Mouse (Mus musculus) hindbrain, embryonic 13.5 days (tissue): ENCODE results near the gene Scn10a. TPM values are rescaled to one million over a fixed set of nuclear protein-coding genes. Genes with fewer than 3 reads are reported as not detected.

ENCODE experiments used
- ATAC-seq: fragments of 200-750 bp; cut with Nextera tagmentation; 2 replicates; pipeline ENCODE4 v1.8.0; 2017; ENCODE audit warnings: moderate TSS enrichment; ENCODE audit not compliant: low FRiP score
- H3K27ac ChIP-seq: fragments of 300-500 bp; sonication (generic); 2 replicates; pipeline ENCODE4 v1.5.1; 2015; ENCODE audit warnings: inconsistent platforms, mild to moderate bottlenecking, moderate library complexity
- H3K27me3 ChIP-seq: fragments of 300-500 bp; sonication (generic); 2 replicates; pipeline ENCODE4 v1.6.1; 2015; ENCODE audit warnings: mild to moderate bottlenecking, inconsistent platforms
- H3K36me3 ChIP-seq: fragments of 300-500 bp; sonication (generic); 2 replicates; pipeline ENCODE4 v1.6.1; 2015; ENCODE audit warnings: mild to moderate bottlenecking, inconsistent platforms
- H3K4me1 ChIP-seq: fragments of 300-500 bp; sonication (generic); replicated peaks from 2 replicates; pipeline ENCODE4 v1.6.1; 2015; ENCODE audit warnings: inconsistent platforms
- H3K4me2 ChIP-seq: fragments of 300-500 bp; sonication (generic); 2 replicates; pipeline ENCODE4 v1.6.1; 2015; ENCODE audit warnings: inconsistent platforms, mild to moderate bottlenecking, moderate library complexity
- H3K4me3 ChIP-seq: fragments of 300-500 bp; sonication (generic); 2 replicates; pipeline ENCODE4 v1.5.1; 2015; ENCODE audit warnings: mild to moderate bottlenecking, inconsistent platforms
- H3K9ac ChIP-seq: fragments of 300-500 bp; sonication (generic); 2 replicates; pipeline ENCODE4 v1.6.1; 2015; ENCODE audit warnings: mild to moderate bottlenecking, inconsistent platforms
- H3K9me3 ChIP-seq: fragments of 300-500 bp; sonication (generic); 2 replicates; pipeline ENCODE4 v1.6.1; 2016; ENCODE audit warnings: inconsistent platforms
- WGBS: fragments of 180-500 bp; shearing (Covaris S2); methylation state at CpG from one replicate; pipeline ENCODE4 v1.1.7; 2015; 5-methylcytosine and 5-hydroxymethylcytosine counted together
- polyA plus RNA-seq: library from polyadenylated mRNA; unstranded; fragments of >200 nt; fragmentation: Nextera tagmentation; extraction: Ambion mirVana; gene quantifications from 2 replicates; pipeline ENCODE4 v1.2.1, GENCODE M21; 2015

The Scn10a gene
- polyA plus RNA-seq, 1 experiment from 2014 or later = 2.2 TPM

DNA sequence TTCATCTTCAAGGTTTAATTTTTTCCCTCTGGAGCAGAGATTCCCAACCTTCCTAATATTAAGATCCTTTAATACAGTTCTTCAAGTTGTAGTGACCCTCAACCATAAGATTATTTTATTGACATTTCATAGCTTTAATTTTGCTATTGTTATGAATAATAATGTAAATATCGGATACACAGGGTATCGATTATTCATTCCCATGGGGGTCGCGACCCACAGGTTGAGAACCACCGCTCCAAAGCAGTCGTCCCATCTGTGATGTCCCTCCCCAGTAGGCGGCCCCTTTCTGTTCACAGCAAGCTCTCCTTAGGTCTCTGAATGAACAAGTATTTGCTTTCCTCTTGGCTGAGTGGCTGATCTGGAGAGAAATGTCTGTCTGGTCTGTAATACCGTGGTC is 129.5 kb downstream of the Scn10a start:
- Histone ChIP-seq H3K27me3 (peaks cover 40% of the 10 kb centered on the region), H3K4me2 (no peak overlapping the region), H3K27ac (no peak overlapping the region), H3K9me3 (no peaks in the 10 kb centered on the region), H3K4me3 (no peak overlapping the region), H3K9ac (no peak overlapping the region), H3K4me1 (peaks cover 3% of the 10 kb centered on the region), H3K36me3 (no peaks in the 10 kb centered on the region)
- no peak for ATAC-seq
- 88% methylated on average over 8 of the region's 8 CpGs for WGBS

DNA sequence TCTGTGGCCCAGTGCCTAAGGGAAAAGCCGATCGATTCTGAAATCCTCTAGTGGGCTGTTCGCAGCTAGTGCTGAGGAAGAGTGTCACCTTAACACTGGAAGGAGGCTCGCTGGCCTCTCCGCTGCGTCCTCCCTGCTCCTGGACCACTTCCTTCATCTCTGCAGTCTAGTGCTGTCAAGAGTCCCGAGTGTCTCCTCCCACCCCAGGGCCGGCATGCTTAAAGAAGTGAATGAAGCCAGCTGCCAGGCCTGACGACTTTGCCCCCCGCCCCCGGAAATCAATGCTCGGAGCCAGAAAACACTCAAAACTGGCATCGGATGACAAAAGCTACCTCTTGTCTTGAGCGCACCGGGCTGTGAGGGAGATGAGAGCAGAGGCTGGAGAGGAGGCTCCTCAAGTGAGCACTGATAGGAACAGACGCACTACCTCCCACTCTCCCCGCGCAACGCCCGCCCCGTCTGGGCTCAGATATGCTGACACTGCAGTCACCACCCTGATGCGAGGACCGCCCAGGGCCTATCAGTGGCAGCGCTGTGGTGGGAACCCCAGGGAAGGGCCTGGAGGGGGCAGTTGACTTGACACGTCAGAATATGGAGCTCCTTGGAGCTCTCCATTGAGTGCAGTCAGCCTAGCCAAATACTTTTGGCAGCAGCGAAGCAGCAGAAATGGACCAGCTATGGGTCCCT is 130.2 kb downstream of the Scn10a start:
- 0 out of 2 replicates have a peak overlapping the region, but pooled peaks have one; percentile 10 for H3K4me2 ChIP-seq
- 45% methylated on average over 26 of the region's 26 CpGs for WGBS

DNA sequence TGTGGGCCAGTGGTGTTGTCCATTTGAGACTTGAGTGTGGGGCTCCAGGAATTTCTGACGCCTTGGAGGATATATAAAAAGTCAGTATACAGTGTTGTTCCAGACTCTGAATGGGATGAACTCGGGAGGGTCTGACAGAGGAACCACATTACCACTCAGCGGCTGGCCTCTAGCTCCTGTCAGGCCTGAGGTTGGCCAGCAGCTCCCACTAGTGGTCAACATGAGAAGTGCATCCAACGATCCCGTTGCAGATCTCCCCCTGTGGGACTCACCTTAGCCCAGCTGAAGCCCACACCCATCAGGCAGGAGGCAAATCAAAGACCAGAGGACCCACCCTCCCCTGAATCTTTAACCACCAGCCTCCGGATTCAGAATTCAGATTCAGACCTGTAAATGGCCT is 138.5 kb downstream of the Scn10a start:
- Histone ChIP-seq H3K4me3 (no peak overlapping the region), H3K9ac (no peak overlapping the region), H3K4me2 (no peak overlapping the region), H3K9me3 (no peaks in the 10 kb centered on the region), H3K27ac (no peak overlapping the region), H3K27me3 (peaks cover 95% of the 10 kb centered on the region), H3K36me3 (no peaks in the 10 kb centered on the region), H3K4me1 (peaks cover 16% of the 10 kb centered on the region)
- WGBS = under 1% methylated on average over 6 of the region's 6 CpGs
- peak; percentile 52; the same call in 1 of the 2 replicates for ATAC-seq

More for the DNA sequence above, 130.2 kb downstream of the Scn10a start:
- no peak overlapping the region for H3K4me3 ChIP-seq
- H3K9ac ChIP-seq = no peak overlapping the region
- no peak for ATAC-seq
- H3K4me1 ChIP-seq = peaks cover 3% of the 10 kb centered on the region
- no peaks in the 10 kb centered on the region for H3K9me3 ChIP-seq
- peaks cover 46% of the 10 kb centered on the region for H3K27me3 ChIP-seq
- H3K27ac ChIP-seq = no peak overlapping the region
- H3K36me3 ChIP-seq = no peaks in the 10 kb centered on the region

DNA sequence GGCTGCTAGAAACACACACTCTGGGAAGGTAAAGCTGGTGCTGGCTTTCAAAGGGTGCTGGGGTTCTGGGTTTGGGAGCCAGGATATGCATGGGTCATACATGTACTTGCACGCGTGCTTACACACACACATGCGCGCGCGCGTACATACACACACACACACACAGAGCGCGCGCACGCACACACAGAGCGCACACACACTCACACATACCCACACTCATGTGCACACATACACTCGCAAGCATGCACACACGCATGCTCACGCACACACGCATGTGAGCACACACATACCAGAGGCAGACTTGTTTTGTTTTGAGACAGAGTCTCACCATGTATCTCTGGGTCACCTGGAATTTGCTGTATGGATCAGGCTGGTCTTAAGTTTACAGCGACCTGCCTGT is 138.9 kb downstream of the Scn10a start:
- no peak for ATAC-seq
- Histone ChIP-seq H3K36me3 (no peaks in the 10 kb centered on the region), H3K9ac (no peak overlapping the region), H3K27me3 (peaks cover 95% of the 10 kb centered on the region), H3K27ac (no peak overlapping the region), H3K4me1 (peaks cover 16% of the 10 kb centered on the region), H3K9me3 (no peaks in the 10 kb centered on the region), H3K4me3 (no peak overlapping the region), H3K4me2 (no peak overlapping the region)
- 87% methylated on average over 17 of the region's 17 CpGs for WGBS

DNA sequence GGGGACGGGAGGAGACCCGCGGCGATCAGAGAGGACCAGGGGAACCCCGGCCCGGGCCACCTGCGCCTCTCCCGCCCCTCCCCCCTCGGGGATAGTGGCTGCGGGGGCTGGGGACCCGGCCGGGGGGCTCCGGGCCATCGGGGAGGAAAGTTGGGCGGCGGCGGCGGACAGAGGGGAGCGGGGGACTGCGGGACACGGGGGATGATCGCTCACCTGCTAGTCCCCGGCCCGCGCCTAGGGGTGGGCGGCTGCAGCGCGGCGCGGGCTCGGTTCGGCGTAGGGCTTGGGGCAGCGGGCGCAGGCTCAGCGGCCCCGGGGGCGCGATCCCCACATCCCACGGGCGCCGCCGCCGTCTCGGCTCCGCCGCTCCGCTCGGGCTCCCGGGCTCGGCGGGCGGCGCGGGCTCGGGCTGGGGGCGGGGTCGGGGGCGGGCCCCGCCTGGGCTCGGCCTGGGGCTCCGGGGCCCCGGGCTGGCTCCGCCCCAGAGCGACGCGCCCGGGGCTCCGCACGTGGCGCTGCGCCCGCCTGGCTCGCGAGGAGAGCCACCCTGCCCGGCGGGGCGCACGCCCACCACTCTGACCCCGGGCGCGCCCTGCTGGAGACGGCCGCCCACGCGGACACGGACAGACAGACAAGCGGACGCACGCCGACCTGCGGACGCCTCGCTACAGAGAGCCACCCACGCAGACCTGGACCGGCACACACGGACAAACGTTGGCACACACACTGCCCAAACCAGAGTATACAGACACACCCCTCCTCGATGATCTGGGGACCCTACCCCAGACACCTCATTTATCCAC is 140.3 kb downstream of the Scn10a start, which contains the start of gene Scn5a:
Gene Scn5a (minus strand): TSS at position 381 of the 803 bp plus-strand sequence.
- Histone ChIP-seq H3K4me1 (peaks cover 16% of the 10 kb centered on the region), H3K4me2 (peak within 1 kb of the TSS; percentile 88), H3K9me3 (no peaks in the 10 kb centered on the region), H3K36me3 (no peaks in the 10 kb centered on the region), H3K27ac (no peak within 1 kb of the TSS), H3K27me3 (peaks cover 96% of the 10 kb centered on the region), H3K4me3 (peak within 1 kb of the TSS; percentile 51), H3K9ac (peak within 1 kb of the TSS; percentile 71)
- ATAC-seq = peak; percentile 12; the same call in 1 of the 2 replicates
- 2% methylated on average over 31 of the region's 99 CpGs for WGBS

DNA sequence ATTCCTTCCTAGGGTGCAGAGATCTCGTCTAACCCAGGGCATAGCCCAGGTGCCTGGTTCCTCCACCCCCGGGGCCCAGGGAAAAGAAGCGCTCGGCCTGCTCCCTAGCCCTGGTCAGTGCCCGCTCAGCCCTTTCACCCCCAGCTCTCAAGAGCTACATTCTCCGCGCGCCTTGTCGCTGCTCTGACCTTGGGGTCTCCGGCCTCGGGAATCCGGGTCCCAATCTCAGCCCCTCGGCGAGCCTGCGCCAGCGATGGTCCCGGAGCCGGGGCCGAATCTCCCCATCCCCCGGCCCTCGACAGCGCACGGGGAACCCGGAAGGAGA is 140.8 kb downstream of the Scn10a start:
- H3K4me3 ChIP-seq = peak overlapping the region; percentile 51
- H3K36me3 ChIP-seq = no peaks in the 10 kb centered on the region
- peak overlapping the region; percentile 71 for H3K9ac ChIP-seq
- H3K9me3 ChIP-seq = no peaks in the 10 kb centered on the region
- no peak for ATAC-seq
- peak overlapping the region; percentile 88 for H3K4me2 ChIP-seq
- H3K27ac ChIP-seq = no peak overlapping the region
- peaks cover 16% of the 10 kb centered on the region for H3K4me1 ChIP-seq
- H3K27me3 ChIP-seq = peaks cover 98% of the 10 kb centered on the region
- WGBS = under 1% methylated on average over 24 of the region's 24 CpGs

DNA sequence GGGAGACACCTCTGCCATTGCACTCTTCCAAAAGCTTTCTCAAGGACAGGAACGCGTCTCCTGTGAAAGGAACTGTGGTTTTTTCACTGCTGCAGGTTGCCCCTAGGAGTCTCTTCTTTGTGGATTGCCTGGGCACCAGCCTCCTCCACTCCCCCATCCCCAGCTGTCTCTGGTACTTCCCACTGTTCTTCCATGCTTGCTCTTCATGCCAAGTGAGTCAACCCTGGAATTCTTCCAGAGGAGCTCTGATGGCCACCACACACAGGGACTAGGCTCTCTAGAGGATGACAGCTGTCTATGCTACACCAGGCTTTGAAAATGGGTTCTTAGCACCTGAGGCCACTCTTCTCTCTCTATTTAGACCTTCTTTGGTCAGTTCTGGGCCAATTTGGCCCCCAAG is 142.1 kb downstream of the Scn10a start:
- H3K4me2 ChIP-seq = no peak overlapping the region
- H3K4me1 ChIP-seq = peaks cover 24% of the 10 kb centered on the region
- H3K9me3 ChIP-seq = no peaks in the 10 kb centered on the region
- H3K27me3 ChIP-seq = peaks cover 99% of the 10 kb centered on the region
- ATAC-seq = no peak
- no peaks in the 10 kb centered on the region for H3K36me3 ChIP-seq
- no peak overlapping the region for H3K9ac ChIP-seq
- no peak overlapping the region for H3K27ac ChIP-seq
- H3K4me3 ChIP-seq = no peak overlapping the region
- 89% methylated on average over 2 of the region's 2 CpGs for WGBS

DNA sequence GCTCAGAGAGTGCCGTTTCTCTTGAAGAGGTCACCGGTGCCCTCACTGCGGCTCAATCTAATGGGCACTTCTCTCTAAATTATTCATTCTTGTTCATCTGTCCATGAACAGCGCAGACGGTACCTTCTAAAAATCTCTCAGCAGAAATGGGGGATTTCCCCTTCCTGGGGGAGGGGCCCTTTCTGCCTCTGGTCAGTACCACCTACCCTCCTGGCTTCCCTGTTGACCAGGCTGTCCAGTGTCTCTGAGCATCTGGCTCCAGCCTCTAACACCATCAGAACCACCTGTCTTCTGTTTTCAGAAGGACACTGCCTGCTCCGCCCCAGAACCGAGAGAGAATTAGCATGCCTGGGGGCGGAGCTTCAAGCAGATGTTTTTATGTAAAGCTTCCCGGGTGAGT is 143.4 kb downstream of the Scn10a start:
- Histone ChIP-seq H3K36me3 (no peaks in the 10 kb centered on the region), H3K9me3 (no peaks in the 10 kb centered on the region), H3K9ac (no peak overlapping the region), H3K4me2 (no peak overlapping the region), H3K27ac (no peak overlapping the region), H3K27me3 (peaks cover 99% of the 10 kb centered on the region), H3K4me3 (no peak overlapping the region), H3K4me1 (peaks cover 37% of the 10 kb centered on the region)
- no peak for ATAC-seq
- WGBS = 47% methylated on average over 9 of the region's 9 CpGs

DNA sequence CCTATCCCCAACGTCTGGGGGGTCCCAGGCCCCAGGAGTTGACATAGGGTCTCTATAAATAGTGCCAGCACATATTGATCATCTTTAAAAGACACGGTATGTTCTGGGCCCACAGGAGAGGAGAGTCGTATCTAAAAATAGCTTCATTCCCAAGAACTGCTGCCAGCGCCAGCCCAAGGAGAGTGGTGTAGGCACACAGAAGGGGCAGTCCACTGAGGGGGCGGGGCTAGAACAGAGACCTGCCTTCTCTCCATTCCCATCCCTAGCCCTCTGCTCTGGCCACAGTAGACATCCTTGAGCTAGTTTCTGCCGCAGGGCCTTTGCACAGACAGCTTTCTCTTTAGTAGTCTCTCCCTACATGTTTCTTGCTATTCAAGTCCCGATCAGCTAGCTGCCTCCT is 144.8 kb downstream of the Scn10a start:
- peaks cover 37% of the 10 kb centered on the region for H3K4me1 ChIP-seq
- WGBS = 80% methylated on average over 7 of the region's 7 CpGs
- H3K27me3 ChIP-seq = peaks cover 100% of the 10 kb centered on the region
- H3K9ac ChIP-seq = no peak overlapping the region
- ATAC-seq = no peak
- no peaks in the 10 kb centered on the region for H3K9me3 ChIP-seq
- H3K27ac ChIP-seq = no peak overlapping the region
- H3K36me3 ChIP-seq = no peaks in the 10 kb centered on the region
- H3K4me2 ChIP-seq = no peak overlapping the region
- no peak overlapping the region for H3K4me3 ChIP-seq

DNA sequence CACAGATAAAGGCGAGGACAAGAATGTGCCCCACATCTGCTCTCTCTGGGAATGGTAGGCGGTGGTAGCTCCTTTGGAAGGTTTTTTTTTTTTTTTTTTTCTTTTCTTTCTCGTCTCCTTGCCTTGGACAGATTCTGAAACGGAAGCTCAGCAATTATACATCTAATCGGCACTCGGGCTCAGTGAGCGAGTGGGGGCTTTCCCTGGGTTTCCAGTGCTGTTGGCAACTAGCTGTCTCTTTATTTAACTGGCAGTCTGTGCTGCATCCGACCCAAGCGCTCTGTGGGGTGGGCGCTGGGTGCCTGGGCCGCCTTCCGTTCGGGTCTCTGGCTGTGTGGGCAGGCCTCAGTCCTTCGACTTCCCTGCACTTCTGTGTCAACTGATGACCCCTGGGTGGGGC is 146.1 kb downstream of the Scn10a start:
- H3K4me3 ChIP-seq = no peak overlapping the region
- no peaks in the 10 kb centered on the region for H3K36me3 ChIP-seq
- H3K4me1 ChIP-seq = peaks cover 23% of the 10 kb centered on the region
- 47% methylated on average over 14 of the region's 14 CpGs for WGBS
- no peak for ATAC-seq
- no peak overlapping the region for H3K9ac ChIP-seq
- no peaks in the 10 kb centered on the region for H3K9me3 ChIP-seq
- peaks cover 100% of the 10 kb centered on the region for H3K27me3 ChIP-seq
- no peak overlapping the region for H3K27ac ChIP-seq
- no peak overlapping the region for H3K4me2 ChIP-seq

DNA sequence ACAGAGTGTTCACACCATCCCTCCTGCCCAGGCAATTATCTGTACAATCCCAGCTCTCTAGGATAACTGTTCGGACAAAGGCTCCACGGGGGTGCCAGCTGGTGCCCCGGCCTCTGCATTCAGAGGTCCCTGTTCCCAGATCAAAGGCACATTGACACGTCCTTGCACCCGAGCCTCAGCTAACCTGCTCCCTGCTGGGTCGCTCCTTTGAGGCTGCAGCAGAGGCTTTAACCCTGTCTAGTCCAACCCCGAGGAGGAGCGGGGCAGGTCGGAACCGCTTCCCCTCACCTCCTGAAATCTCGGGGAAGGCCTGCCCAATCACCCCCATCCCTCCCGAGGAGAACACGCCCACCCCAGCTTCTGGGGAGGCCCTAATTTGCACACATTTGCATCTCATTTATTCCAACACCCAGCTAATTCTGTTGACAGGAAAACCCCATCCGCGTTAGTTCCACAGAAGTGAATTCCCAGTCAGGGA is 147.7 kb downstream of the Scn10a start:
- Histone ChIP-seq H3K27ac (no peak overlapping the region), H3K4me2 (peak overlapping the region; percentile 48), H3K9ac (peak overlapping the region; percentile 56), H3K4me3 (peak overlapping the region; percentile 25), H3K9me3 (no peaks in the 10 kb centered on the region), H3K27me3 (peaks cover 100% of the 10 kb centered on the region), H3K4me1 (peaks cover 22% of the 10 kb centered on the region), H3K36me3 (no peaks in the 10 kb centered on the region)
- WGBS = 0% methylated on average over 15 of the region's 15 CpGs
- ATAC-seq = peak; percentile 59; the same call in 1 of the 2 replicates

DNA sequence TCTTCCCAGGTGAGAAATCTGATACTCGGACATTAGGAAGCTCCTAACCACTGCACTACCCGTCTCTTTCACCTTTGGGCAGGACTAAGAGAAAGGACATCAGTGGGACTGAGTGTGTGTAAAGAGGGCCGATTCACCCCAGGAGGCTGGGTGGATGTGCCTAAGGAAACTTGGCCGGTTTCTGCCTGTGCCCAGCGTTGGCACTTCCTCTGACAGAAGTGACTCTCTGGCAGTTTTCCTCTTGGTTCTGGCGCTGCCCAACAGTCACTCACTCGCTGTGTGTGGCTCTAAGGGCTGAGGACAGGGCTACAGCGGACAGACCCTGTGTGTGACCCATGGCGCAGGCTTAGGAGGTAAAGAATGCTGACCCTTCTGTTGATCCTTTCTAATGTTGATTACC is 148.5 kb downstream of the Scn10a start:
- no peak overlapping the region for H3K4me2 ChIP-seq
- H3K4me1 ChIP-seq = peaks cover 22% of the 10 kb centered on the region
- no peak overlapping the region for H3K4me3 ChIP-seq
- no peaks in the 10 kb centered on the region for H3K9me3 ChIP-seq
- no peak overlapping the region for H3K27ac ChIP-seq
- H3K9ac ChIP-seq = no peak overlapping the region
- H3K27me3 ChIP-seq = peaks cover 100% of the 10 kb centered on the region
- WGBS = 17% methylated on average over 9 of the region's 9 CpGs
- ATAC-seq = no peak
- no peaks in the 10 kb centered on the region for H3K36me3 ChIP-seq
